Mouse (Mus musculus) forebrain, embryonic 12.5 days (tissue): ENCODE data around the gene Mamdc4. TPM values are rescaled to one million over a fixed set of nuclear protein-coding genes. Genes with fewer than 3 reads are reported as not detected.

Experiments used
- ATAC-seq: fragments of 200-750 bp; cut with Nextera tagmentation; 2 replicates; pipeline ENCODE4 v1.8.0; 2017; ENCODE audit warnings: moderate TSS enrichment; ENCODE audit not compliant: low FRiP score
- H3K27ac ChIP-seq: fragments of 300-500 bp; sonication (generic); 2 replicates; pipeline ENCODE4 v1.5.1; 2016; ENCODE audit warnings: mild to moderate bottlenecking
- H3K27me3 ChIP-seq: fragments of 300-500 bp; sonication (generic); 2 replicates; pipeline ENCODE4 v1.6.1; 2016; ENCODE audit warnings: mild to moderate bottlenecking
- H3K36me3 ChIP-seq: fragments of 300-500 bp; sonication (generic); replicated peaks from 2 replicates; pipeline ENCODE4 v1.6.1; 2016; ENCODE audit warnings: mild to moderate bottlenecking
- H3K4me1 ChIP-seq: fragments of 300-500 bp; sonication (generic); 2 replicates; pipeline ENCODE4 v1.6.1; 2016
- H3K4me2 ChIP-seq: fragments of 300-500 bp; sonication (generic); 2 replicates; pipeline ENCODE4 v1.6.1; 2016; ENCODE audit warnings: mild to moderate bottlenecking, moderate library complexity
- H3K4me3 ChIP-seq: fragments of 300-500 bp; sonication (generic); replicated peaks from 2 replicates; pipeline ENCODE4 v1.5.1; 2016; ENCODE audit warnings: mild to moderate bottlenecking
- H3K9ac ChIP-seq: fragments of 300-500 bp; sonication (generic); 2 replicates; pipeline ENCODE4 v1.6.1; 2016; ENCODE audit warnings: mild to moderate bottlenecking
- H3K9me3 ChIP-seq: fragments of 300-500 bp; sonication (generic); 2 replicates; pipeline ENCODE4 v1.6.1; 2016
- WGBS: fragments of 180-500 bp; shearing (Covaris S2); methylation state at CpG from one replicate; pipeline ENCODE4 v1.1.7; 2016; 5-methylcytosine and 5-hydroxymethylcytosine counted together
- polyA plus RNA-seq: library from polyadenylated mRNA; unstranded; fragments of >200 nt; fragmentation: Nextera tagmentation; extraction: Ambion mirVana; gene quantifications from 2 replicates; pipeline ENCODE4 v1.2.1, GENCODE M21; 2016

The Mamdc4 gene
- polyA plus RNA-seq, 1 experiment from 2014 or later: 5.2 TPM

- WGBS: 97% methylated on average over 5 of the region's 5 CpGs
- H3K4me1 ChIP-seq: no peaks in the 10 kb centered on the region
- H3K27me3 ChIP-seq: no peaks in the 10 kb centered on the region
- H3K4me2 ChIP-seq: no peak overlapping the region
- ATAC-seq: no peak
- no peaks in the 10 kb centered on the region for H3K9me3 ChIP-seq
- no peak overlapping the region for H3K27ac ChIP-seq
- no peak overlapping the region for H3K4me3 ChIP-seq
- no peak overlapping the region for H3K9ac ChIP-seq
- peaks cover 95% of the 10 kb centered on the region for H3K36me3 ChIP-seq
Observed at GRCm38 (mm10) chr2:25596765-25597510, 22.3 kb upstream of the Mamdc4 start.

- no peaks in the 10 kb centered on the region for H3K4me1 ChIP-seq
- H3K4me3 ChIP-seq: no peak overlapping the region
- 86% methylated on average over 2 of the region's 2 CpGs for WGBS
- no peak overlapping the region for H3K4me2 ChIP-seq
- H3K9ac ChIP-seq: no peak overlapping the region
- peaks cover 86% of the 10 kb centered on the region for H3K36me3 ChIP-seq
- no peaks in the 10 kb centered on the region for H3K27me3 ChIP-seq
- H3K27ac ChIP-seq: no peak overlapping the region
- ATAC-seq: no peak
- H3K9me3 ChIP-seq: no peaks in the 10 kb centered on the region
Observed at GRCm38 (mm10) chr2:25591863-25592262, 17.2 kb upstream of the Mamdc4 start.

GRCm38 (mm10) chr2:25588227-25588907 is 13.7 kb upstream of the Mamdc4 start:
- no peaks in the 10 kb centered on the region for H3K27me3 ChIP-seq
- no peak overlapping the region for H3K4me3 ChIP-seq
- H3K4me2 ChIP-seq: no peak overlapping the region
- H3K27ac ChIP-seq: no peak overlapping the region
- no peak for ATAC-seq
- H3K4me1 ChIP-seq: no peaks in the 10 kb centered on the region
- 96% methylated on average over 8 of the region's 8 CpGs for WGBS
- no peaks in the 10 kb centered on the region for H3K9me3 ChIP-seq
- no peak overlapping the region for H3K9ac ChIP-seq
- peaks cover 89% of the 10 kb centered on the region for H3K36me3 ChIP-seq

GRCm38 (mm10) chr2:25587290-25587689 is 12.6 kb upstream of the Mamdc4 start:
- H3K36me3 ChIP-seq: peaks cover 86% of the 10 kb centered on the region
- WGBS: 93% methylated on average over 8 of the region's 8 CpGs
- no peak for ATAC-seq

GRCm38 (mm10) chr2:25585601-25586000 is 11.0 kb upstream of the Mamdc4 start:
- Histone ChIP-seq H3K9me3 (no peaks in the 10 kb centered on the region), H3K36me3 (peaks cover 69% of the 10 kb centered on the region), H3K4me3 (no peak overlapping the region), H3K9ac (no peak overlapping the region), H3K4me1 (peaks cover 20% of the 10 kb centered on the region), H3K27ac (no peak overlapping the region), H3K4me2 (no peak overlapping the region), H3K27me3 (peaks cover 9% of the 10 kb centered on the region)
- 86% methylated on average over 3 of the region's 3 CpGs for WGBS
- ATAC-seq: no peak

More at GRCm38 (mm10) chr2:25587290-25587689, 12.6 kb upstream of the Mamdc4 start:
- H3K27ac ChIP-seq: no peak overlapping the region
- no peaks in the 10 kb centered on the region for H3K27me3 ChIP-seq
- no peak overlapping the region for H3K4me2 ChIP-seq
- peaks cover 8% of the 10 kb centered on the region for H3K4me1 ChIP-seq
- no peak overlapping the region for H3K9ac ChIP-seq
- H3K9me3 ChIP-seq: no peaks in the 10 kb centered on the region
- no peak overlapping the region for H3K4me3 ChIP-seq

GRCm38 (mm10) chr2:25584856-25585255 is 10.2 kb upstream of the Mamdc4 start:
- H3K9ac ChIP-seq: no peak overlapping the region
- no peak overlapping the region for H3K4me2 ChIP-seq
- H3K9me3 ChIP-seq: no peaks in the 10 kb centered on the region
- peaks cover 16% of the 10 kb centered on the region for H3K27me3 ChIP-seq
- no peak overlapping the region for H3K4me3 ChIP-seq
- H3K36me3 ChIP-seq: peaks cover 62% of the 10 kb centered on the region
- peaks cover 22% of the 10 kb centered on the region for H3K4me1 ChIP-seq
- H3K27ac ChIP-seq: no peak overlapping the region
- ATAC-seq: no peak
- 71% methylated on average over 4 of the region's 4 CpGs for WGBS

GRCm38 (mm10) chr2:25584152-25584551 is 9.5 kb upstream of the Mamdc4 start:
- peaks cover 29% of the 10 kb centered on the region for H3K4me1 ChIP-seq
- no peak overlapping the region for H3K4me2 ChIP-seq
- WGBS: 99% methylated on average over 3 of the region's 3 CpGs
- no peaks in the 10 kb centered on the region for H3K9me3 ChIP-seq
- no peak overlapping the region for H3K27ac ChIP-seq
- peaks cover 23% of the 10 kb centered on the region for H3K27me3 ChIP-seq
- H3K4me3 ChIP-seq: no peak overlapping the region
- peaks cover 60% of the 10 kb centered on the region for H3K36me3 ChIP-seq
- no peak overlapping the region for H3K9ac ChIP-seq
- ATAC-seq: no peak

GRCm38 (mm10) chr2:25583571-25583970 is 8.9 kb upstream of the Mamdc4 start:
- H3K27me3 ChIP-seq: peaks cover 29% of the 10 kb centered on the region
- no peak for ATAC-seq
- H3K9ac ChIP-seq: no peak overlapping the region
- H3K9me3 ChIP-seq: no peaks in the 10 kb centered on the region
- peaks cover 58% of the 10 kb centered on the region for H3K36me3 ChIP-seq
- no peak overlapping the region for H3K4me3 ChIP-seq
- no peak overlapping the region for H3K27ac ChIP-seq
- no peak overlapping the region for H3K4me2 ChIP-seq
- WGBS: 76% methylated on average over 4 of the region's 4 CpGs
- peaks cover 32% of the 10 kb centered on the region for H3K4me1 ChIP-seq

- ATAC-seq: no peak
- 88% methylated on average over 6 of the region's 6 CpGs for WGBS
- no peak overlapping the region for H3K4me2 ChIP-seq
- H3K4me1 ChIP-seq: peaks cover 37% of the 10 kb centered on the region
- H3K36me3 ChIP-seq: peaks cover 53% of the 10 kb centered on the region
- H3K27ac ChIP-seq: no peak overlapping the region
- no peak overlapping the region for H3K4me3 ChIP-seq
- no peak overlapping the region for H3K9ac ChIP-seq
- no peaks in the 10 kb centered on the region for H3K9me3 ChIP-seq
- peaks cover 34% of the 10 kb centered on the region for H3K27me3 ChIP-seq
Observed at GRCm38 (mm10) chr2:25583120-25583481, 8.5 kb upstream of the Mamdc4 start.

GRCm38 (mm10) chr2:25582466-25583119 is 7.9 kb upstream of the Mamdc4 start:
- Histone ChIP-seq H3K9ac (no peak overlapping the region), H3K36me3 (peaks cover 48% of the 10 kb centered on the region), H3K27me3 (peaks cover 39% of the 10 kb centered on the region), H3K4me1 (peaks cover 42% of the 10 kb centered on the region), H3K9me3 (no peaks in the 10 kb centered on the region), H3K27ac (no peak overlapping the region), H3K4me2 (no peak overlapping the region), H3K4me3 (no peak overlapping the region; the same call in 1 of the 2 replicates)
- no peak for ATAC-seq
- WGBS: 60% methylated on average over 12 of the region's 12 CpGs

GRCm38 (mm10) chr2:25581901-25582301 is 7.3 kb upstream of the Mamdc4 start:
- H3K9me3 ChIP-seq: no peaks in the 10 kb centered on the region
- no peak overlapping the region for H3K27ac ChIP-seq
- no peak overlapping the region for H3K9ac ChIP-seq
- H3K4me2 ChIP-seq: no peak overlapping the region
- peaks cover 41% of the 10 kb centered on the region for H3K36me3 ChIP-seq
- ATAC-seq: 0 out of 2 replicates have a peak, but pooled peaks have one; percentile 0
- 35% methylated on average over 6 of the region's 6 CpGs for WGBS
- H3K4me3 ChIP-seq: no peak overlapping the region
- H3K27me3 ChIP-seq: peaks cover 46% of the 10 kb centered on the region
- H3K4me1 ChIP-seq: peaks cover 49% of the 10 kb centered on the region

- Histone ChIP-seq H3K4me1 (peaks cover 49% of the 10 kb centered on the region), H3K27ac (no peak within 1 kb of the TSS), H3K9ac (peak within 1 kb of the TSS; percentile 33; the same call in 1 of the 2 replicates), H3K9me3 (no peaks in the 10 kb centered on the region), H3K36me3 (peaks cover 36% of the 10 kb centered on the region), H3K27me3 (peaks cover 51% of the 10 kb centered on the region), H3K4me2 (peak within 1 kb of the TSS; percentile 65), H3K4me3 (peak within 1 kb of the TSS; percentile 38)
- peak; percentile 64 for ATAC-seq
- WGBS: 8% methylated on average over 19 of the region's 19 CpGs
Observed at GRCm38 (mm10) chr2:25581294-25581864, 6.7 kb upstream of the Mamdc4 start, which contains the start of gene Ajm1. Gene Ajm1, minus strand, starts transcription at chr2:25581757.
